Mouse (Mus musculus) mouse trophoblast stem cell (cell line): ENCODE data around the gene Ypel4.

Source experiments
- in situ Hi-C, 2 experiments: fragments of 300-500 bp; cut with MseI, MboI; formaldehyde crosslinking; loops; 2 replicates in 1 of 2; 3 replicates in 1 of 2; pipeline ENCODE4 v1.15.1; 2025

The Ypel4 gene

GRCm38 (mm10) chr2:84760777-84761176 is 26.9 kb downstream of the Ypel4 start:
- in situ Hi-C loops: no loop called here

GRCm38 (mm10) chr2:84761309-84761708 is 27.5 kb downstream of the Ypel4 start:
- in situ Hi-C loops: no loop called here

GRCm38 (mm10) chr2:84761840-84762239 is 28.0 kb downstream of the Ypel4 start:
- in situ Hi-C loops: no loop called here

- in situ Hi-C loops: no loop called here
These were observed 28.4 kb downstream of the Ypel4 start for GRCm38 (mm10) chr2:84762295-84762694.

GRCm38 (mm10) chr2:84762818-84763217 is 29.0 kb downstream of the Ypel4 start:
- in situ Hi-C loops: no loop called here

- in situ Hi-C loops: no loop called here
These were observed 36.6 kb downstream of the Ypel4 start for GRCm38 (mm10) chr2:84770501-84770900.

- in situ Hi-C loops: no loop called here
These were observed 38.6 kb downstream of the Ypel4 start for GRCm38 (mm10) chr2:84772454-84772853.

- in situ Hi-C loops: no loop called here
These were observed 39.3 kb downstream of the Ypel4 start for GRCm38 (mm10) chr2:84773195-84773594.

GRCm38 (mm10) chr2:84774751-84775150 is 40.9 kb downstream of the Ypel4 start:
- in situ Hi-C loops: no loop called here

- in situ Hi-C loops: no loop called here
These were observed 41.4 kb downstream of the Ypel4 start, which contains the start of gene Serping1 for GRCm38 (mm10) chr2:84775241-84775640. Gene Serping1, minus strand, starts transcription at chr2:84775444.

GRCm38 (mm10) chr2:84775665-84776064 is 41.8 kb downstream of the Ypel4 start:
- in situ Hi-C loops: no loop called here

GRCm38 (mm10) chr2:84777706-84778105 is 43.8 kb downstream of the Ypel4 start:
- in situ Hi-C loops: no loop called here

- in situ Hi-C loops: no loop called here
These were observed 45.4 kb downstream of the Ypel4 start for GRCm38 (mm10) chr2:84779210-84779609.

GRCm38 (mm10) chr2:84783315-84783714 is 49.5 kb downstream of the Ypel4 start:
- in situ Hi-C loops: no loop called here

- in situ Hi-C loops: no loop called here
These were observed 50.1 kb downstream of the Ypel4 start for GRCm38 (mm10) chr2:84783840-84784566.
